ENCODE assay signal across 26 mouse cellular contexts in the genomic region with DNA sequence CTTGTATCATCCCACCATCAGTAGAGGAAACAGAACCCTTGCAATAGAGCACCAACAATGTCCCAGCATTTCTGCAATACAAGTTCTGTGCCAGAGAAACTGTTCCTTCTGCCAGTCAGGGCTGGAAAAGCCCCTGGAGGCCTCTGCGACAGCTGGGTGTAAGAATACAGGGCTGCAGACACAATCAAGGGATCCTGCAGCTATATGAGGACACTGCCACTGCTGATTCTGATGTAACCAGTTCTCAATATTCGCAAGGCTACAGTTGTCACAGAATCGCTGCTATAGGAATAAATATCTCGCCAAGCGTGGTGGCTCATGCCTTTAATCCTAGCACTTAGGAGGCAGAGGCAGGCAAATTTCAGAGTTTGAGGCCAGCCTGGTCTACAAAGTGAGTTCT.
"Had no signal": no experiment of that assay in that cellular context is flagged by ENCODE, and none has a peak within 500 bp of the region (broad histone marks: within the 10 kb centered on the region; RNA-seq: fewer than 3 reads in every experiment).

No protein-coding gene starts in this region.

- H3K4me3 ChIP-seq: embryonic facial prominence, embryonic 10.5 days; embryonic facial prominence, embryonic 12.5 days; embryonic facial prominence, embryonic 13.5 days; embryonic facial prominence, embryonic 15.5 days; erythroblast, embryonic 14.5 days; forebrain, embryonic 10.5 days; forebrain, embryonic 12.5 days; forebrain, embryonic 13.5 days; forebrain, embryonic 15.5 days; gastrocnemius, adult 2 months; heart, adult 2 months; heart, embryonic 10.5 days had no signal

- DNase-seq: cerebellum, adult 8-10 months; cerebellum, adult 9-10 months; cerebellum, adult 9-11 months; cerebellum, postnatal 10 days; cerebellum, postnatal 14 days; cerebellum, postnatal 25 days; cerebellum, postnatal 36 days; embryo, embryonic 11 days; forebrain, postnatal 0 days; gastrocnemius, adult 2 months; gastrocnemius, postnatal 10 days; gastrocnemius, postnatal 14 days; gastrocnemius, postnatal 25 days; gastrocnemius, postnatal 36 days; heart, adult 18-20 months; heart, adult 2 months had no signal

- H3K4me2 ChIP-seq: embryonic facial prominence, embryonic 12.5 days; embryonic facial prominence, embryonic 13.5 days; embryonic facial prominence, embryonic 15.5 days; forebrain, embryonic 12.5 days; forebrain, embryonic 13.5 days; forebrain, embryonic 15.5 days had no signal

- H3K36me3 ChIP-seq: embryonic facial prominence, embryonic 10.5 days; embryonic facial prominence, embryonic 12.5 days; embryonic facial prominence, embryonic 13.5 days; embryonic facial prominence, embryonic 15.5 days; forebrain, embryonic 10.5 days; forebrain, embryonic 12.5 days; forebrain, embryonic 15.5 days; heart, embryonic 10.5 days had no signal

- H3K27me3 ChIP-seq: embryonic facial prominence, embryonic 12.5 days; embryonic facial prominence, embryonic 13.5 days; embryonic facial prominence, embryonic 15.5 days had no signal
